Mouse (Mus musculus) adrenal gland, postnatal 36 days (tissue): Measurements from ENCODE around the gene Plcb3. TPM values are rescaled to one million over a fixed set of nuclear protein-coding genes. Genes with fewer than 3 reads are reported as not detected.

Experiments used
- DNase-seq, 2 experiments: peaks; one replicate each; pipeline ENCODE4 v3.0.0; 2021; ENCODE audit warnings: mixed read lengths in 1 of 2
- microRNA-seq: library from miRNA; unstranded; fragments of <30 nt; microRNA quantifications from one replicate; pipeline ENCODE4 v1.2.0, GENCODE M21; 2021
- total RNA-seq, 2 experiments: library from RNA; stranded (reverse); gene quantifications; 2 replicates each; pipeline ENCODE4 v1.2.3; 2021

The Plcb3 gene
- total RNA-seq, 2 experiments from 2014 or later = 41.8 to 44.5 TPM

DNA sequence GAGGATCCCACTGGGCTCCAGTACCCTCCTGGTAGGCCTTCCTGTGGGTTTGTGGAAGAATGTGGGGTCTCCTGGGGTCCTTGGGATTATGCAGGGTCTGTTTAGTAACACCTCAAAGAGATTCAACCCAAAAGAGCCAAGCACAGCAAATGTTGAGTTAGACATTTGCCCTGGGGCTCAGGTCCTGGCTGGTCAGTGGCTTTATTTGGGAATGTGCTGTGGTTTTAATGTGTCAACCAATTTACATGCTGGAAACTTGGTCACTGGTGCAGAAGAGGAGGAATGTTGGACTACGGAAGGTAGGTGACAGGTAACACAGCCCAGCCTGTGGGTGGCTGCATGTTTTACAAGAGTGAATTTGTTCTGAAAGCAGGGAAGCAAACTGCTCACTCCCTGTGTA is 73.2 kb downstream of the Plcb3 start:
- DNase-seq = no peak

Small RNA genes within 50 kb of the gene (microRNA-seq; reads per million reads assigned to microRNA genes)
- 2.2 reads per million for gene Mir6990

Other genes with a start within 250 kb of the Plcb3 start
- gene Rps6ka4, start 135.8 kb downstream of the Plcb3 start, total RNA-seq = 10 to 100 TPM; 30.0 to 30.7 TPM
- 1 to 10 TPM; 1.7 to 1.8 TPM for gene Ccdc88b, start 118.3 kb downstream of the Plcb3 start, total RNA-seq
- gene Trmt112, start 66.8 kb downstream of the Plcb3 start, total RNA-seq = 100 to 1,000 TPM in 1 of 2 experiments, 10 to 100 TPM in 1; 93.1 to 116 TPM
- gene Prdx5, start 66.4 kb downstream of the Plcb3 start, total RNA-seq = 100 to 1,000 TPM; 254 to 293 TPM
- 10 to 100 TPM; 33.6 to 50.9 TPM for gene Esrra, start 54.7 kb downstream of the Plcb3 start, total RNA-seq
- gene Catsperz, start 51.1 kb downstream of the Plcb3 start, total RNA-seq = not detected
- under 1 TPM; 0.16 to 0.20 TPM for gene Kcnk4, start 42.0 kb downstream of the Plcb3 start, total RNA-seq
- gene Bad, start 34.6 kb downstream of the Plcb3 start, total RNA-seq = 10 to 100 TPM; 48.6 to 54.5 TPM
- 10 to 100 TPM; 49.1 to 49.9 TPM for gene Gpr137, start 34.0 kb downstream of the Plcb3 start, total RNA-seq
- gene Ppp1r14b, start 1.5 kb downstream of the Plcb3 start, total RNA-seq = 100 to 1,000 TPM; 203 TPM
- gene Fkbp2, start 4.0 kb upstream of the Plcb3 start, total RNA-seq = 100 to 1,000 TPM in 1 of 2 experiments, 10 to 100 TPM in 1; 93.3 to 103 TPM
- 10 to 100 TPM; 92.0 to 95.7 TPM for gene Vegfb, start 11.2 kb upstream of the Plcb3 start, total RNA-seq
- gene Dnajc4, start 16.1 kb upstream of the Plcb3 start, total RNA-seq = 10 to 100 TPM; 38.5 to 46.1 TPM
- 10 to 100 TPM; 39.0 to 42.4 TPM for gene Nudt22, start 19.6 kb upstream of the Plcb3 start, total RNA-seq
- 10 to 100 TPM in 1 of 2 experiments, 1 to 10 TPM in 1; 8.2 to 16.8 TPM for gene Trpt1, start 19.7 kb upstream of the Plcb3 start, total RNA-seq
- gene Fermt3, start 43.0 kb upstream of the Plcb3 start, total RNA-seq = 1 to 10 TPM; 6.9 TPM
- 100 to 1,000 TPM; 149 to 281 TPM for gene Stip1, start 63.5 kb upstream of the Plcb3 start, total RNA-seq
- 10 to 100 TPM; 52.5 to 66.7 TPM for gene Macrod1, start 80.3 kb upstream of the Plcb3 start, total RNA-seq
- 1 to 10 TPM; 1.3 to 4.0 TPM for gene Flrt1, start 129.3 kb upstream of the Plcb3 start, total RNA-seq
- gene Otub1, start 229.8 kb upstream of the Plcb3 start, total RNA-seq = 100 to 1,000 TPM; 118 to 130 TPM
- 1,000 to 10,000 TPM; 1,022 to 1,091 TPM for gene Cox8a, start 241.1 kb upstream of the Plcb3 start, total RNA-seq